Mouse (Mus musculus) ovary, postnatal 10 days (tissue): ENCODE results near the gene Kif11.
A peak's percentile ranks its signal among the peaks of the same experiment; 100 is the strongest.

Experiments used
- DNase-seq: peaks from one replicate; pipeline ENCODE4 v3.0.0; 2022; ENCODE audit warnings: low spot score

Gene Kif11

GRCm38 (mm10) chr19:37377404-37377990 is 1.3 kb downstream of the Kif11 start:
- no peak for DNase-seq

DNA sequence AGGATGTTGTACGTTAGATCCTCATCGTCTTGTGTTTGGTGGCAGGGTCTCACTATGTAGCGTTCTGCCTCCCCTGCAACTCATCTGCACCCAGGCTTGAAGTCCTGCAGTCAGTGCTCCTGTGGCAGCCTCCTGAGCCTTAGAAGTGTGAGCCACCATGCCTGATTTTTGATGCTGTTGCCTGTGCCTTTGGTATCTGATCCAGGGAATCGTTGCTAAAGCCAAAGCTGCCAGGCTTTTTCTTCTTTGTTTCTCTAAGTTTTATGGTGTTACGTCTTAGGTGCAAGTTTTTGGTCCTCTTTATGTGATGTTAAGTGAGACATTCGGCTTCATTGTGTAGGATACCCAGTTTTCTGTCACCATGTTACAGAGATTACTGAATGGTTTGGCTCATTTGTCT is 2.6 kb downstream of the Kif11 start:
- DNase-seq: no peak

- no peak for DNase-seq
Observed at GRCm38 (mm10) chr19:37386126-37386525, 9.9 kb downstream of the Kif11 start.

DNA sequence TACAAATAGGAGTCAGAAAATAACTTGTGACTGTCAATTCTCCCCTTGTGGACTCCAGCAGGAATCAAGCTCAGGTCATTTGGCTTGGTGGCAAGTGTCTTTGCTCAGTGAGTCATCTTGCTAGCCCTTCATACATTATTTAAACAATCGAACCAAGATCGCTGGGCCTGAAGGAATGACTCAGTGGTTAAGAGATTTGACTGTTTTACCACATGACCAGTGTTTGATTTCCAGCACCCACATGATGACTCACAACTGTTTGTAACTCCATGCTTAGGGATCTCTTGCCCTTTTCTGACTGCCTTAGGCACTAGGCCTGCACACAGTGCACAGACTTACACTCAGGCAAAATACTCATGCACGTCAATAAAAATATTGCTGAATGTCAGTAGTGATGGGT is 15.7 kb downstream of the Kif11 start:
- DNase-seq: no peak

- DNase-seq: no peak
Observed at GRCm38 (mm10) chr19:37396279-37396678, 20.1 kb downstream of the Kif11 start.

DNA sequence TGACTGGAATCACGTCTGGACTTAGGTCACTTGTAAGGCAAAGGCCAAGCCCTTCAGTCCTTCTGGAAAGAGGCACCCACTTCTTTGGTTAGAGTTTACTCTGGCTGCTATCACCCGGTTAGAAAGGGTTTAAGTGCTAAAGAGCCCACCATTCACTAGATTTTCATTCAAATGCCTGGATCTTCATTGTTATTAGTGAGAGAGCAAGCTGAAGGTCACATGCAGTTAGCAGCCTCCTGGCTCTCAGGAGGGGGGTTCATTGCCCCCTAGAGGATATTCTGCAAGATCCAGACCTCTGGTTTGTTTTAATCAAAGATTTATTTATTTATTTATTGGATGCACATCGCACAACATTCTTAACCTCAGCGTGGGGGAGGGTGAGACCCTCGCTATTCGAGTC is 24.7 kb downstream of the Kif11 start:
- DNase-seq: no peak

- no peak for DNase-seq
Observed at GRCm38 (mm10) chr19:37418294-37418693, 42.1 kb downstream of the Kif11 start.

DNA sequence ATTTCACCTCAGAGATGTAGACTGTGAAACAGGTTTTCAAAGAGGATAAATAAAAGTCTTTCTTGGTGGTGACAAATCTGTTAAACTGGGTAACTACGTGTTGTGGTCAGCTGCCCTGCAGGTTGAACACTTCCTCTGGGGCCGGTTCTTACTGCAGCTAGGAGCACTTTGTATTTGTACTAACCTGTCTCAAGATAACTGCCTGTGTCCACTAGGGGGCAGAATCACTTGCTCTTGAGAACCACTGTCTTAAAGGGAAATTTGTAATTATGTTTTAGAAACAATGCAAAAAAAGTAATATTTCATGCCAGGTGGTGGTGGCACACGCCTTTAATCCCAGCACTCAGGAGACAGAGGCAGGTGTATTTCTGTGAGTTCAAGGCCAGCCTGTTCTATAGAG is 43.4 kb downstream of the Kif11 start:
- DNase-seq: no peak

GRCm38 (mm10) chr19:37428589-37428988 is 52.4 kb downstream of the Kif11 start:
- no peak for DNase-seq

GRCm38 (mm10) chr19:37431139-37431756 is 55.0 kb downstream of the Kif11 start:
- DNase-seq: no peak

DNA sequence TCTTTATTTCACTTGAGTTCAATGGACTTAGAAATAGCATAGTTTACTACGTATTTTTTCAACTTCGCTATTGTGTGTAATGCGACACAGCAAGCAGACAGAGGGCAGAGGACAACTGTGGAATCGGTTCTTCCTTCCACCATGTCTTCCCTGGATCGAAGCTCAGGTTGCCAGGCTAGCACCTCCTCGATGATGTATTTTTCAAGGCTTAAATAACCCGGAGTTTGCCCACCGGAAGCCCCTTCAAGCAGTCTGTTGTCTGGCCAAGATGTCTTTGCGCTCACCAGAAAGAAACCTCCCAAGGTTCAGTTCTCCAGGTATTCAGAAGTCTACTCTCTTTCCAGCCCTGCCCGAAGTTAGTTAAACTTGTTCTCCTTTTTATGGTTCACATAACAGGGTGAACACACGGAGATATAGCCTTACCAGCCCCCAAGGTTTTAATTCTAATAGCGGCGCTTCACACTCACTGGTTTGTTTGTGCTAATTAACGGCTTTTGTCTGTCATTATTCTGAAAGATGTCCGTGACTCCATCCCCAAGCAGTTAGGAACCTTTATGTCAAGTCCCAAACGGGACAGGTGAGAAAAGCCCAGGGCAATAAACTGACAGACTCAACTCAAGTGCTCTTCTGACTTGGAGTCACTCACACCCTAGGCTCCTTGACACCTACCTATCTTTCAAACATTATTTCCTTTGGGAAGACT is 56.8 kb downstream of the Kif11 start:
- DNase-seq: no peak

GRCm38 (mm10) chr19:37433895-37434262 is 57.7 kb downstream of the Kif11 start:
- no peak for DNase-seq

DNA sequence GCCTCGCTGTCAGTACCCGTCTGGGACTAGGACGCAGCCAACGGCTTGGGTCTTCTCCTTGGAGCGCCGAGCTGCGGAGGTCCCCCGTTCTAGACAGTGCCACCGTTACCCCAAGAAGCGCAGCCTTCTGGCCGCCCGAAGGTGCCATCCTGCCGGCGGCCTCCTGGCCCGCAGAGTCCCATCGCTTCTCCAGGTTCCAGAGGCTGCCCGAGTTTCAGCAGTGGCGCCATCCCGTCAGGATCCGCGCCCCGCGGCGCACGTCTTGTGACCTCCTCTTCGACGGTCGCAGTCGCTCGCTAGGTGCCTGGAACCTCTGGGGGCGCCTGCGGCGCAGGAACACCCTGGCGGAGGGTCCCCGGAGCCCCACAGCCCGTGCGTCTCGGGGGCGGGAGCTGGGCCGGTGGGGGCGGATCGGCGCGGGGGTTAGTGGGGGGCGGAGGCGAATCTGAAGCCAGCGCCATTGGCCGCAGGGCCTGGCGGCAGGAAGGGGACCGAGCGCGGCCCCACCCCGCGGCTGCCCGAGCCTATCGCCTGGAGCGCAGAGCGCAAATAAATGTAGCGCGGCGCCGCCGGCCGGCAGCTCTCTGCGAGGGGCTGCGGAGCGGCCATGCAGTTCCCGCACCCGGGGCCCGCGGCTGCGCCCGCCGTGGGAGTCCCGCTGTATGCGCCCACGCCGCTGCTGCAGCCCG is 58.2 kb downstream of the Kif11 start, which contains the start of gene Hhex:
Hhex (plus strand) TSS at position 548 of the 689 bp plus-strand sequence.
- peak; percentile 56 for DNase-seq

GRCm38 (mm10) chr19:37435041-37435852 is 59.0 kb downstream of the Kif11 start:
- DNase-seq: no peak

GRCm38 (mm10) chr19:37435853-37436174 is 59.6 kb downstream of the Kif11 start:
- DNase-seq: no peak

GRCm38 (mm10) chr19:37436514-37437288 is 60.5 kb downstream of the Kif11 start:
- DNase-seq: no peak

- DNase-seq: no peak
Observed at GRCm38 (mm10) chr19:37437289-37437606, 61.0 kb downstream of the Kif11 start.

- no peak for DNase-seq
Observed at GRCm38 (mm10) chr19:37440181-37440580, 64.0 kb downstream of the Kif11 start.

DNA sequence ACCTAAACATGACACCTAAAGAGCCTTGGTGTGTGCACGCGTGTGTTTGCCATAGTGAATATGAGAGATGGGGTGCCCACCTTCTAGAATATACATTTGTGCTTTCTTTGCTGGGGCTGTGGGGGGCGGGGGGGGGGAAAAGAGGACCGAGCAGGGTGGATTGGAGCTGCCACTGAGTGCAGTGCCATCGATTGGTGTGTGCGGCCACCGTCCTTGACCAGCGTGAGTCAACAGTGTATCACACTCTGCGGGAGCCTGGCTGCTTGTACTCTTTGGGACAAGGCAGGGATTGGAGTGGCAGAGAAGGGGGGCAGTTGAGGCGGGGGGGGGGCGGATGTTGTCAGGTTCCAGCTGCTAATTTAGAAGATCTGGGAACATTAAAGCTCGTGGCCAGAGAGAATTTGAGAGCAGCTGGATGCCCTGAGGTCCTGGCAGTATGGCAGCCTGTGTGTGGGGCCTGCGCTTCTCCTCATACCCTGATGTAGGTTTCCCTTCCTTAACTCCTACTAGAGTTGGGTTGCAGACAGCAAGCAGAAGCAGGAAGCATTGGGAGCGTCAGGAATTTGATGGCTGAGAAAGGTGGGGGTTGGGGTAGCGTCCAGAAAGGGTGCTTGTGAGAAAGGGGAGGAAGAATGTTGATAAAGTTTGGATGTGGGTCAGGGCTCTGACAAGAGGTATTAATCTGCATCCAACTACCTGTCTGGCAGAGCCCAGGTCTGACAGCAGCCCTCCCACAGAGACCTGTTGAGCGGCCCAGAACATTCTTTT is 64.7 kb downstream of the Kif11 start:
- no peak for DNase-seq

GRCm38 (mm10) chr19:37442524-37443286 is 66.5 kb downstream of the Kif11 start:
- no peak for DNase-seq
